Mouse (Mus musculus) liver, postnatal 0 days (tissue): Measurements from ENCODE around the gene Gpr146.

Experiments used
- CTCF ChIP-seq: sonication (generic); IDR thresholded peaks from 2 replicates; pipeline ENCODE4 v1.5.1; 2016; ENCODE audit warnings: antibody characterized with exemption, low read depth
- EP300 ChIP-seq: IDR thresholded peaks from 2 replicates; pipeline ENCODE4 v1.6.1; 2016; ENCODE audit warnings: antibody characterized with exemption, low read depth, mild to moderate bottlenecking

DNA sequence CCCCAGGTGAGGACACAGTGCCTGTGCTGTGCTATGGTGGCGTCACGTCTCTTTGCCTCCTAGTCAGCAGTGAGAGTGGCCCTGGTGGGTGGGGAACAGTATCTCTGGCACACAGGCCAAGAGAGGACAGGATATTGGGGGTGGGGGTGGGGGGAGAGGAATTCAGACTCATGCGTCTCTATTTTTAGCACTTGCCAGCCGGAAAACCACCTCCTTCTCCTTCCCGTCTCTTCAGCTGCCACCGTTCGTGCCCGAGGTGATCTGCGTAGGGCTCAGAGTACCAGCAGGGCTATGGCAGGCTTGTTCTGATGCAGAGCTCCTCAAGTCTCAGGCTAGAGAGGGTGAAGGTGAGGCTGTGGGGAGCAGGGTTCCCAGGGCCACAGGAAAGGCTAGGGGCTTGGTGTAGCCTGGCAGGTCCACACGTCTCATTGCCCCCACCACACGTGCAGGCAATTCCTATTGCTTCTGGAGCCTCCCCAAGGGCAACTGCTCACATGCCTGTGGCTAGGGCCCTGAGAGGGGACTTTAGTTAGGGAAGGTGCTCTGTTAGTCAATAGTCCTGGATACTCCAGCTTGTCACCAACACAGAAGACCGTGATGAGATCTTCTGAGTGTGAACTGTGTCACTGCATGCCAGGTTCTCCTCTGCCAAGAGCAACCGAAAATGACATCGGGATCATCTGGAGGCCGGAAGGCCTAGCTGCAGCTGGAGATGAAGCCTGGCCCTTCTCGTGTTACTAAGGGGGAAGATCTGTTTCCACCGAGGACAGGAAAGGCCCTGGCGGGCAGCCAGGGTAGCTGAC is at the start of gene Gpr146:
- TF ChIP-seq CTCF (no peak), EP300 (no peak)
